Mouse (Mus musculus) splenic B cell, adult 2 months (primary cell): Measurements from ENCODE around the gene Celsr2.

ENCODE experiments used
- DNase-seq: peaks from one replicate; pipeline ENCODE4 v3.0.0-alpha.2; 2011; ENCODE audit warnings: low read depth, low spot score
- H3K27me3 ChIP-seq: 2 replicates; pipeline ENCODE4 v1.6.1; 2012; ENCODE audit warnings: mild to moderate bottlenecking, low read length, moderate library complexity, mixed read lengths; ENCODE audit not compliant: control insufficient read depth, poor library complexity, insufficient read depth, severe bottlenecking
- H3K36me3 ChIP-seq: 2 replicates; pipeline ENCODE4 v1.6.1; 2012; ENCODE audit warnings: mild to moderate bottlenecking, low read length, moderate library complexity, mixed read lengths; ENCODE audit not compliant: control insufficient read depth, poor library complexity, insufficient read depth, severe bottlenecking

Gene Celsr2

DNA sequence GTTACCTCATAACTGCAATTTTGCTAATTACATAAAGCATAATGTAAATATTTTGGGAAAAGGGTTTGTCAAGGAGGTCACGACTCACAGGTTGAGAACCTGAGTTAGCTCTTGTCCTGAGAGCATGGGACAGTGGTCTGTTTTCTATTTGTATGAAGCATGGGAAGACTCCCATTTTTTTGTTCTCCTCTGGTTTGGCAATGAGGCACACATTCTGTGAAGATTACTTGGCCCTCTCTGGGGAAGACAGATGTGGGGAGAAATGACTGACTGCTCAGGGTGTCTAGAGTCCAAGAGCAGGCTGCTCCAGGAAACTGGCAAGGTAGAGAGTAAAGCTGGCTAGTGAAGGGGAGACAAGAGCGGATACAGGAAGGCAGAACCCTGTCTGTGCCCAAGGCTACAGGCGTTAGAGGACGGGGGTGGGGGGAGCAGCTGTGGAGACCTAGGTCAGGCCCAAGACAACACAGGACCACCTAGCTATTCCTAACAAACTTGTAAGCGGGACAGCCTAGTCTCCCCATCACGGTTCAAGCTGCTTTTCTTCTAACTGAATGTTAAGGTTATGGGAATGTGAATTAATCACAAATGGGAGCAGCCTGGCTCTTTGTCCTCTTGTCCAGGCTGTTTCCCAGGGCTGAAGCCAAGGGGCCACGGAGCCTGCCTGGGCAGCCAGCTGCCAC, 9.7 kb upstream of the Celsr2 start:
- no peak for DNase-seq
- Histone ChIP-seq H3K27me3 (no peaks in the 10 kb centered on the region), H3K36me3 (peaks cover 8% of the 10 kb centered on the region)

DNA sequence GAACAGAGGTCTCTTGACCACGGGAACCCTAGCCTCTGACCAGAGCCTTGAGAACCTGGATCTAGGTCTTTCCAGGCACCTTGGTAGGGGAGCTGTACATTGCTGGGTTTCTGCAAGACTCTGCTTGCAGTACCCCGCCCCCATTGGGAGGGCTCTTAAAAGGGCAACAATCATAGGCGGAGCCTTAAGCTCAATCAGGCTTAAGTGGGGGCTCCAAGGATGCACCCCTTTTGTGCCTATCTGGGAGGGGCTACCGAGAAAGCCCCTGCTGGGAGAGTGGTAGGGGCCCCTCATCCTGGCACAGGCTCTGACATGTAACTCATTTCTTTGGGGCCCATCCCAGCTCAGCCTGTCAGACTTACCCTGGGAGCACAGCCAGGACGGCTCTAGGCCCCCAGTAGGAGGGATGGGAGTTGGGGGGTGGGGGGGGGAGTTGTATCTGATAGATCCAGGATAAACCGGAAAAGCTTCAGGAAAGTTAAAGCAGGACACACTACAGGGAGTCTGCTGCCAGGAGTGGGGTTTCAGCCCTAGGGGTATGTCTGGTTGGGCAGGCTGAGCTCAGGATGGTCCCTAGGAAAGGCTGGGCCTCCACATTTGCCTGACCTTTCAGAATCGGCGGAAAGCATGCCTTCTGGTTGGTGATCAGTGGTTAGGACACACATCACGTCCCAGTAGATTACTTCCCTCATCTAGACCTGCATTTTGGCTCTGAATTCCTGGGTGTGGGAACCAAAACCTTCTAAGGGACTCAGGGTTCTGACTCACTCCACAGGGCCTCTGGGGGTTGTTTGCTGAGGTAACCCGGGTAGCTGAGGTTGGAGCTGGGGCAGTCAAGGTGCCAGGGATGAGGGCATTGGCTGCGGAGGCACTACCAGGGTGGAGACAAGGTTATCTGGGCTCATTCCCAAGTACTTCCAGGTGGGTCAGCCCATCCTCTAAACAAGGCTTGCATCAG, 8.8 kb upstream of the Celsr2 start:
- peak; percentile 38 for DNase-seq
- Histone ChIP-seq H3K27me3 (no peaks in the 10 kb centered on the region), H3K36me3 (peaks cover 8% of the 10 kb centered on the region)

DNA sequence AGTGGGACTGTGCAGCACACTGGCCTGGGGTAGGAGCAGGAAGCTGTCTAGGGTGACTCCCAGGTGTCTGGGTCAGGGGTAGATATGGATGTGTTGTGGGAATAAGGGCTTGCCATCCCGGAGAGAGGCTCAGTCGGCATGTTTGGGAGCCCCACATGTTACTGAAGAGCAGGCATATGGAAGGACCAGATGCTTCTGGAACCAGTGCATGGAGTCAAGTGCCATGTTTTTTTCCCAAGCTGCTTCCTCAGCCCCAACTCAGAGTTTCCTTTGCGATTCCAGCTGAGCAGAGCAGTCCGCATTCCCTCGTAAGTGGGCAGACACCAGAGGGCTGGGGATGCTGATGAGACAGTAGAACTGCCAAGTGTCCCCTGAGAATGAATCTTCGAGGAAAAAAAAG, 7.7 kb upstream of the Celsr2 start:
- no peaks in the 10 kb centered on the region for H3K27me3 ChIP-seq
- no peak for DNase-seq
- peaks cover 6% of the 10 kb centered on the region for H3K36me3 ChIP-seq

DNA sequence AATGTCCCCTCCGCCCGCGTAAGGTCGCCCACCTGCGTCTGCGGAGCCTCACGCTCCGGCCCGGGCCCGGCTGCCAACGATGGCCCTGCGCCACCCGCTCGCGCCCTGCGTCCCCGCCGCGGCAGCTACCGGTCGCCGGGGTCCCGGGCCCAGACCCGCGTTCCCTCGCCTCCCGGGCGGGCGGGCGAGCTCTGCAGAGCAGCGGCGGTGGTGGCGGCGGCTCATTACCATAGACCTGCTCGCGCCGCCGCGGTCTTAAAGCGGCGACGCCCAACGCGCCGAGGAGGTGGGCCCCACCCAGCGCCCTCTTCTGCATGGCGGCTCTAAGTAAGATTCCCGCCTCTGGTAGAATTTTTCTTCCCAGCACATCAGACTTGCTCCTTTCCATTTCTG, 475 bp upstream of the Celsr2 start:
- no peaks in the 10 kb centered on the region for H3K27me3 ChIP-seq
- DNase-seq, result peak; percentile 78
- H3K36me3 ChIP-seq, result no peaks in the 10 kb centered on the region

DNA sequence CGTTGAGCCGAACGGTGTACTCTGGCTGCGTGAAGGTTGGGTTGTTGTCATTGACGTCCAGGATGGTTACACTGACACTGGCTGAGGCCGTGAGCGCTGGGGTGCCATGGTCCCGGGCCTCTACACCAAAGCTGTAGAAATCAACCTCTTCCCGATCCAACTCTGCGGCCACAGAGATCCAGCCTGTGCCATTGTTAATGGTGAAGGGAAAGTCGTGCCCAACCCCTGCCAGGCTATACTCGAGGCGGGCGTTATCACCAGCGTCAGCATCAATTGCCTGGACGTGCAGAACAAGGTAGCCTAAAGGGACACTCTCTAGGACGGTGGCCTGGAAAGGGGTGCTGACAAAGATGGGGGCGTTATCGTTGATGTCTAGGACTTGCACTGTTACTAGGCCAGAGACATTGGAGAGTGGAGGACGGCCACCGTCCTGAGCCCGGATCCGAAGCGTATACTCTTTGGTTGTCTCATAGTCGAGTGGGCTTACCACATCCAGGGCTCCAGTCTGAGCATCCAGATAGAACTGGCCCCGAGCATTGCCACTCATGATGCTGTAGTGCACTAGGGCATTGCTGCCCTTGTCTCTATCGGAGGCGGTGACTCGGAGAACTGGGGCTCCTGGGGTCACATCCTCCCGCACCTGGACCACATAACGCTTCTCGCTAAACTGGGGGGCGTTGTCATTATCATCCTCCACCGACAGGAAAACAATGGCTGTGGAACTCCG, 1.6 kb downstream of the Celsr2 start:
- H3K27me3 ChIP-seq, result no peaks in the 10 kb centered on the region
- DNase-seq, result no peak
- no peaks in the 10 kb centered on the region for H3K36me3 ChIP-seq

DNA sequence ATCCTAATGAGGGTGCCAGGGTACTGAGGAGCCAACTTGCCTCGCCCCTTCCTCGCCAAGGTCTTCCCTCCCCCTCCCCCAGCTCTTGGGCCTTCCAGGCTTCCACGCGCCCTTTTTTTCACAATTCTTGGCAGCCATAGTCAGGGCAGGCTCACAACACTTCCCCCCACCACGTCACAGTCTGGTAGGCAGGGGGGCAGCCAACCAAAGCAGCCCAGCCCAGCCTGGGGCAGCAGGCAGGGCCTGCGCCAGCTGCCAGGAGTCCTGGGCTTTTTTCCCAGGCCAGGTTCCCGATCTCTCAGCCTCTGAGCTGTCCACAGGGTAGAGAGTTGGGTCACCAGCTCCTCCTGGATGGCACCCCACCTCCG, 3.6 kb downstream of the Celsr2 start:
- no peaks in the 10 kb centered on the region for H3K36me3 ChIP-seq
- H3K27me3 ChIP-seq, result no peaks in the 10 kb centered on the region
- DNase-seq, result no peak

DNA sequence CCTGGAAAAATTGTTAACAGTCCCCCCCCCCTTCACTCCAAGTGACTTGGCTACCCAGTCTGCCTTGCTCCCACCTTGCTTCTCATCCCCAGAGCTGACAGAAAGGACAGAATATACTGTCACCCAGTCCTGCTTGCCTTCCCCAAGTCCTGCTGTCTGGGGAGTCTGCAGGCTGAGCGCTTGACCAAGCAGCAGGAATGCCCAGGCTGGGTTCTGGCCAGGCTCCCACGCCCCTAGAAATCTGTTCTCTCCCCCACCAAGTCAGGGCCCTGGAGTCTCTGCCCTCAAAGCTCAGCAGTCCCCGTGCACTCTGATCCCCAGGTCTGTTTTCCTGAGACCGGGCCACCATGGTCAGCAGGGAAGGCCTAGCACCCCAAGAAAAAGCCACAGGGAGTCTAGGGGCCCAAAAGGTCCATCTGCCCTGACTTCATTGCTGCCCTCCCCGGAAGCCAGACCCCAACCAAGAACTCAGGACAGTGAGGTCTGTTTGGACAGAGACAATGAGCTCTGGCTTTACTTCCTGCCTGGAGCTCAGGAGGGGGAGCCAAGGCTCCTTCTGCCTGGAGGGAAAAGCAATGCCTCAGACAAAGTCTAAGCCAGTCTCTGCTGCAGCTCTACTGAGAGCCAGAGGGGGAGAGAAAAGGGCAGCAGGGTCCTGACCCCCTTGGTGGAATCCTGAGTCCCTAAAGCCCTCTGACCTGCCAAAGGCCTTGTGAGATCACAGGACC, 4.2 kb downstream of the Celsr2 start:
- DNase-seq, result no peak
- Histone ChIP-seq H3K36me3 (no peaks in the 10 kb centered on the region), H3K27me3 (no peaks in the 10 kb centered on the region)

DNA sequence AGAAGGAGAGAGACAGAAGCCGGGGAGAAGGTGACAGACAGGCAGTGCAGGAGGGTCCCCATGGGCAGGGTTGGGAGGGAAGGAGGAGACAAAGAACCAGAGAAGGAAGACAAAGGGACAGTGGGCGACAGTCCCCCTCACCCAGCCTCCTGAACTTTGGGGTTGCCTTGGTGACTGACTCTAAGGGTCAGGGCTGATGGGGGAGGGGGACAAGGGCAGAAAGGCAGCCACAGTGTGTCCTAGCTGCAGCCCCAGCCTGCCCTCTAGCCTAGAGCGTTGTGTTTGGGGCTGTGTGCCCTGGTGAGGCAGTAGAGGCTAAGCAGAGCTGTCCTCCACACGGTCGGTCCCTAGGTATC, 5.0 kb downstream of the Celsr2 start:
- Histone ChIP-seq H3K36me3 (no peaks in the 10 kb centered on the region), H3K27me3 (no peaks in the 10 kb centered on the region)
- no peak for DNase-seq

DNA sequence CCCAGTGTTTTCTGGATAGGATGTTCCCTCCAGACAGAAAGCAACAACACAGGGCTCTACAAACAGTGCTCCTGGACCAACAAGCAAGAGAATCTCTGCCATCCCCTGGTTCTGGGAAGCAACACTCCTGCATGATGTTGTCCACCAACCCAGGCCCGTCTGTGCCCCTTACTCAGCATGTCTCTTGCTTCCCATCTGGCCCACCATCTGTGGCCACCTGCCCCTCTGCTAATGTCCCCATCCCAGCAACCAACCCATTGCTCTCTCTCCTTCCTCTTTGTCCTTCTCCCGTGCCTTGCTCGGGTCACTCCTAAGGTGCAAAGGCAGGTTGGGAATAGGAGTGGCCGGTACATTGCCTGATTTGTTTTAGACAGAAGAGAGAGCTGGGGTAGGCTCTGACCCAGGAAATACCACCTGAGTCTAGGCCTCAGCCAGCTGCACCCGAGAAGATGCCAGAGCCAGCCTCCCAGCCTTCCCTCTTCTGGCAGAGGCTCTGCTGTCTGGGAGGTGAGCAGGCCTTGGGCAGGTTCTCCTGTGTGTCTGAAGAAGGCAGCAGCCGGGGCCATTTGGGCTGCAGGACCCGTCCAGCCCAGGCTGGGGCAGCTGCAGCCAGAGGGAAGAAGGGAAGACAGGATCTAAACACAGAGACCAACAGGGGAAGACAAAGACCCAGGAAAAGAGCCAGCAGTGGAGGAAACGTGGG, 5.5 kb downstream of the Celsr2 start:
- no peaks in the 10 kb centered on the region for H3K27me3 ChIP-seq
- H3K36me3 ChIP-seq, result no peaks in the 10 kb centered on the region
- no peak for DNase-seq

DNA sequence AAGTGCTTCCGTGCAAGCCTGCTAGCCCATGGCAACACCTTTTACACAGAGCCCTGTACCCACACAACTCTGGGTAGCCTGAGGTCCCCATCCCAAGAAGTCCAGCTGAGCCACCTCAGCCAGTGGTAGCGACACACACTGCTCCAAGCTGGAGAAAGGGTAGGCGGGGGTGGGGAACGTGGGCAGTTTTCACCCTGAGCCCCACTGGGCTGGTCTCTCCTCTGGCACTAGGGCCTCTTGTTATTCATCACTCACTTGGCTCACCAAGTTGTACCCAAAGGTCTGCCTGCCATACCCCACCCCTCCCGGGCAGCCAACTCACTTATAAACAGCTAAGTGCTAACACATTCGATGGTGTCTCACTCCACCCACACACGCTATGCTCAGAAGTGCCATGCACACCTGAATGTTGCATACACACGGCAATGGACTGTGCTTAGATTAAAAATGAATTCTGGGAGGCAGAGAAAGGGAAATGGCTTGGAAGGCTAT, 6.8 kb downstream of the Celsr2 start:
- no peaks in the 10 kb centered on the region for H3K27me3 ChIP-seq
- DNase-seq, result no peak
- H3K36me3 ChIP-seq, result no peaks in the 10 kb centered on the region

DNA sequence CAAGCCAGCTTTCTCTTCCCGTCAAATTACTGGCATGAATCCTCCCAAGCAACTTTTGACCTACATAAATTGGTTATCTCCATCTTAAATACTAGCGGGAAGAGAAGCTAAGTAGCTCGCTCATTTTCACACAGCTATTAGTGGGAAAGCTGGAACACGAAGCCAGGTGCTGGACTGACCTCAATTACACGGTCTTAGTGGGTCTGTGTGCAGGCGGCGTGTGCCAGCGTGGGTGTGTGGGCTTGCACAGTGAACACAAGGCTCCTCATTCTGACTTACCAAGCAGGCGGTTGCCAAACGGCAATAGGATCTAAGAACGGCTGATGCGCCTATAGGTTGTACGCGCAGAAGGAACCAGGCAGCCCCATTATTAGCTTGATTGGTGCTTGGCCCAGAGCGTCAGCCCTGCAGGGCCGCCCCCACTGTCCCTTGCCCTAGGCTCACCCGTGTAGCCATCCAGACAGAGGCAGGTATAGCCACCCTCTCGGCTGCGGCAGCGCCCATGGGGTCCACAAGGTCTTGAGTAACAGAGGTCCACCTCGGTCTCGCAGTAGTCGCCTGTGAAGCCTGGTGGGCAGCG, 9.0 kb downstream of the Celsr2 start:
- Histone ChIP-seq H3K27me3 (no peaks in the 10 kb centered on the region), H3K36me3 (no peaks in the 10 kb centered on the region)
- DNase-seq, result no peak

DNA sequence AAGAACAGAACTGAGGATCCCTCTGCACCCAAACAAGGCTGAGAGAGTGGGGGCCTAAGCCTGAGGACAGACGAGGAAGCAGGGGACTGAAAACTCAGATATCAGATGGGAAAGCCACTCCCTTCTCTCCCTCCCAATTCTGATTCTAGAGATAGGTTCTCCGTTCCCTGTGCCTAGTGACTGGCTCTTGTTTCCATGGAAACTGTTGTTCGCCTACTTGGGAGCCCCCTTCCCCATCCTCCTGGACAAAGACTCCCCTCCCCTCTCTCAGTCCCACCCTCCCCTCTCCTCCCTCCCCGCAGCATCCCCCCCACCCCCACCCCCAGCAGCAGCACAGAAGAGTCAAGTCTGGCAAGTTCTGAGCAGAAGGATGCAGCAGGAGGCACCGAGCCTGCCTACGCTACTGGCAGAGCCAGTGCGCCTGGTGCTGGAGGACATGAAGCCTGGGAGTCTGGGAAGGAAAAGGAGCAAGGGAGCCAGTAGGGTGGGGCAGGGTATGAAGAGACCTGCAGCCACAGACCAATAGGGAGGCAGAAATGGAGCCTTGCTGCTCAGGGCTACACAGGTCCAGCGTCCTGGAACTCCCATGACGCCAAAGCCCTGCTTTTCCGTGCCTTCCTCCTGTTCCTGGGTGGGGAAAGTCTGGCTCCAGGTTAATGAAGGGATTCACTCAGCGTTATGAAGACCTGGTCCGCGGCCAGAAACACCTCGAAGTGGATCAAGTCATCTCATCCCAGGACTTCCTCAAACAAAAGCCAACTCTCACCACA, 9.6 kb downstream of the Celsr2 start:
- Histone ChIP-seq H3K27me3 (no peaks in the 10 kb centered on the region), H3K36me3 (no peaks in the 10 kb centered on the region)
- no peak for DNase-seq

DNA sequence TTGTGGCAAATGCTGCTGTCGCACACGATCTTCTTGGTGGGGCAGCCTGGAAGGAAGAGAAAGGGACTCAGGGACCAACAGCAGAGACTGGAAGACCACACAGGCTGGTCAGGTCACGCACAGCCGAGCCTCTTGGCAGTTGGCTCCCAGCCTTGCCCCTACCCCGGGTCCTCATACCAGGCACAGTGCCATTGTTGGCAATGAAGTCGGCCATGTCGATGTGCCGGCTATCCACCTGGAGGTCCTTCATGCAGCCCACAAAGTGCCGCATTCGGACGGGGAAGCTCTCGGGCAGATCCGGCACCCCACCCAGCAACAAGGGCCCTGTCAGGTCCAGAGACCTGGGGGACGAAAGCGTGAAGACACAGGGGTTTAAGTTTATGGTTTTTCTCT, 12.8 kb downstream of the Celsr2 start:
- Histone ChIP-seq H3K27me3 (no peaks in the 10 kb centered on the region), H3K36me3 (no peaks in the 10 kb centered on the region)
- no peak for DNase-seq
